Comparison of ENCODE assay signal across 18 mouse cellular contexts in genomic region chr2:4334936-4335335, GRCm38 (mm10).
DNase-seq lines count a peak whose midpoint lies in the region; ATAC-seq and TF ChIP-seq lines count a peak whose summit lies in the region.
"Had no signal": no experiment of that assay in that cellular context is flagged by ENCODE, and none has a peak within 500 bp of the region (broad histone marks: within the 10 kb centered on the region; RNA-seq: fewer than 3 reads in every experiment).

No protein-coding gene starts in this region.

- H3K36me3 ChIP-seq in heart, embryonic 11.5 days (ENCODE audit: control insufficient read depth, insufficient read depth, low read length), result no peaks in the 10 kb centered on the region
- H3K36me3 ChIP-seq in limb, embryonic 12.5 days, result peaks cover 8% of the 10 kb centered on the region; the same call in 1 of the 2 replicates
- H3K36me3 ChIP-seq in limb, embryonic 10.5 days, result peaks cover 20% of the 10 kb centered on the region
- no peaks in the 10 kb centered on the region for H3K36me3 ChIP-seq in midbrain, embryonic 11.5 days (ENCODE audit: control insufficient read depth, insufficient read depth, low read length)
- no peaks in the 10 kb centered on the region for H3K36me3 ChIP-seq in midbrain, postnatal 0 days (ENCODE audit: insufficient read depth, low read length)
- H3K36me3 ChIP-seq in limb, embryonic 15.5 days, result no peaks in the 10 kb centered on the region
- H3K36me3 ChIP-seq: G1E had no signal

- H3K27ac ChIP-seq in heart, embryonic 11.5 days (ENCODE audit: low read depth, low read length), result no peak overlapping the region
- H3K27ac ChIP-seq in limb, embryonic 12.5 days, result peak overlapping the region; percentile 75
- no peak overlapping the region for H3K27ac ChIP-seq in limb, embryonic 10.5 days
- H3K27ac ChIP-seq in midbrain, embryonic 11.5 days (ENCODE audit: low read depth, low read length), result no peak overlapping the region
- H3K27ac ChIP-seq in midbrain, postnatal 0 days (ENCODE audit: low read depth, low read length), result no peak overlapping the region
- 0 out of 2 replicates have a peak overlapping the region, but pooled peaks have one; percentile 11 for H3K27ac ChIP-seq in limb, embryonic 15.5 days

- H3K4me1 ChIP-seq in heart, embryonic 11.5 days (ENCODE audit: control insufficient read depth, insufficient read depth, low read length), result peaks cover 31% of the 10 kb centered on the region
- peaks cover 69% of the 10 kb centered on the region for H3K4me1 ChIP-seq in limb, embryonic 12.5 days (replicated peaks)
- H3K4me1 ChIP-seq in limb, embryonic 10.5 days, result peaks cover 67% of the 10 kb centered on the region
- H3K4me1 ChIP-seq in midbrain, embryonic 11.5 days (ENCODE audit: control insufficient read depth, insufficient read depth, low read length), result no peaks in the 10 kb centered on the region; the same call in 1 of the 2 replicates
- H3K4me1 ChIP-seq in midbrain, postnatal 0 days (ENCODE audit: insufficient read depth, low read length), result 0 out of 2 replicates have a peak, but pooled peaks cover 2% of the 10 kb centered on the region
- H3K4me1 ChIP-seq in limb, embryonic 15.5 days, result peaks cover 59% of the 10 kb centered on the region

- ATAC-seq in heart, embryonic 11.5 days (replicated peaks; ENCODE audit: insufficient number of reproducible peaks, low FRiP score, low TSS enrichment), result no peak
- ATAC-seq in limb, embryonic 12.5 days (ENCODE audit: insufficient number of reproducible peaks, insufficient read depth, low FRiP score, low TSS enrichment, low read depth), result no peak
- no peak for ATAC-seq in midbrain, embryonic 11.5 days (ENCODE audit: low FRiP score)
- no peak for ATAC-seq in midbrain, postnatal 0 days (ENCODE audit: low FRiP score)
- ATAC-seq in limb, embryonic 15.5 days (ENCODE audit: insufficient number of reproducible peaks, low FRiP score, low TSS enrichment, low read depth), result no peak
- no peak for ATAC-seq in monocyte, adult 5-6 weeks (replicated peaks; ENCODE audit: insufficient number of reproducible peaks, low FRiP score, low TSS enrichment, poor library complexity, severe bottlenecking)
- ATAC-seq: activated CD4-positive, CD25-positive, alpha-beta regulatory T cell, adult 4 months; CD4-positive, CD25-positive, alpha-beta regulatory T cell, adult 4 months; Patski had no signal

- 35% methylated on average over 5 of the region's 5 CpGs for WGBS in heart, embryonic 11.5 days (ENCODE audit: insufficient replicate concordance)
- WGBS in limb, embryonic 12.5 days, result 86% methylated on average over 5 of the region's 5 CpGs
- 92% methylated on average over 5 of the region's 5 CpGs for WGBS in limb, embryonic 10.5 days
- whole genome bisulfite sequencing in midbrain, embryonic 11.5 days, result 88% methylated on average over 5 of the region's 5 CpGs
- 87% methylated on average over 5 of the region's 5 CpGs for WGBS in midbrain, postnatal 0 days
- 80% methylated on average over 5 of the region's 5 CpGs for WGBS in limb, embryonic 15.5 days

- H3K27me3 ChIP-seq in heart, embryonic 11.5 days (ENCODE audit: control insufficient read depth, insufficient read depth, low read length), result no peaks in the 10 kb centered on the region
- no peaks in the 10 kb centered on the region for H3K27me3 ChIP-seq in limb, embryonic 12.5 days
- H3K27me3 ChIP-seq in limb, embryonic 10.5 days (ENCODE audit: low read depth, poor library complexity, severe bottlenecking), result no peaks in the 10 kb centered on the region
- no peaks in the 10 kb centered on the region for H3K27me3 ChIP-seq in midbrain, embryonic 11.5 days (ENCODE audit: control insufficient read depth, insufficient read depth, low read length)
- H3K27me3 ChIP-seq in midbrain, postnatal 0 days (ENCODE audit: insufficient read depth, low read length), result no peaks in the 10 kb centered on the region
- no peaks in the 10 kb centered on the region for H3K27me3 ChIP-seq in limb, embryonic 15.5 days
- H3K27me3 ChIP-seq: CH12.LX, Patski had no signal

- H3K4me2 ChIP-seq in heart, embryonic 11.5 days, result no peak overlapping the region
- no peak overlapping the region for H3K4me2 ChIP-seq in limb, embryonic 12.5 days
- no peak overlapping the region for H3K4me2 ChIP-seq in midbrain, embryonic 11.5 days
- no peak overlapping the region for H3K4me2 ChIP-seq in midbrain, postnatal 0 days (ENCODE audit: low read depth, low read length, poor library complexity, severe bottlenecking)
- H3K4me2 ChIP-seq in limb, embryonic 15.5 days, result no peak overlapping the region

- H3K4me3 ChIP-seq in heart, embryonic 11.5 days (ENCODE audit: low read depth, low read length), result no peak overlapping the region
- no peak overlapping the region for H3K4me3 ChIP-seq in limb, embryonic 12.5 days (replicated peaks)
- no peak overlapping the region for H3K4me3 ChIP-seq in limb, embryonic 10.5 days
- no peak overlapping the region for H3K4me3 ChIP-seq in midbrain, embryonic 11.5 days (ENCODE audit: low read depth, low read length)
- no peak overlapping the region for H3K4me3 ChIP-seq in midbrain, postnatal 0 days (ENCODE audit: low read depth, low read length)
- no peak overlapping the region for H3K4me3 ChIP-seq in limb, embryonic 15.5 days

- H3K9ac ChIP-seq in heart, embryonic 11.5 days (ENCODE audit: low read depth, low read length), result no peak overlapping the region
- H3K9ac ChIP-seq in limb, embryonic 12.5 days (replicated peaks), result no peak overlapping the region
- no peak overlapping the region for H3K9ac ChIP-seq in midbrain, embryonic 11.5 days (ENCODE audit: low read length)
- H3K9ac ChIP-seq in midbrain, postnatal 0 days (replicated peaks; ENCODE audit: low read length, poor library complexity, severe bottlenecking), result no peak overlapping the region
- no peak overlapping the region for H3K9ac ChIP-seq in limb, embryonic 15.5 days

- no peak for TF ChIP-seq CTCF in midbrain, postnatal 0 days (IDR thresholded peaks at IDR 0.05)

- H3K9me3 ChIP-seq in heart, embryonic 11.5 days (replicated peaks; ENCODE audit: control insufficient read depth, low read length), result no peaks in the 10 kb centered on the region
- no peaks in the 10 kb centered on the region for H3K9me3 ChIP-seq in limb, embryonic 12.5 days
- no peaks in the 10 kb centered on the region for H3K9me3 ChIP-seq in limb, embryonic 10.5 days (replicated peaks)
- H3K9me3 ChIP-seq in midbrain, embryonic 11.5 days (ENCODE audit: control insufficient read depth, low read length), result no peaks in the 10 kb centered on the region
- no peaks in the 10 kb centered on the region for H3K9me3 ChIP-seq in midbrain, postnatal 0 days (ENCODE audit: low read length)
- no peaks in the 10 kb centered on the region for H3K9me3 ChIP-seq in limb, embryonic 15.5 days
- H3K9me3 ChIP-seq: G1E had no signal

- peak; percentile 60 for DNase-seq in heart, adult 11 months
- no peak for DNase-seq in limb, embryonic 10.5 days (ENCODE audit: low spot score)
- peak; percentile 69 for DNase-seq in midbrain, embryonic 11.5 days (ENCODE audit: low spot score, missing footprints)
- no peak for DNase-seq in midbrain, postnatal 0 days (ENCODE audit: low spot score)
- DNase-seq: adrenal gland, adult 2 months; adrenal gland, adult 8-10 months; B cell, adult 2 months; cerebellum, adult 11 months; cerebellum, adult 11-12 months had no signal

Comparison
In these comparisons a context has a peak if more than half of its experiments do, and no peak if none do; other contexts are left out.
1. DNase-seq: peak in heart, adult 11 months (single experiment) and midbrain, embryonic 11.5 days (single experiment); none in limb, embryonic 10.5 days (single experiment) and midbrain, postnatal 0 days (single experiment).
2. H3K27ac ChIP-seq: peak in limb, embryonic 12.5 days (single experiment) and limb, embryonic 15.5 days (single experiment); none in heart, embryonic 11.5 days (single experiment), limb, embryonic 10.5 days (single experiment), midbrain, embryonic 11.5 days (single experiment) and midbrain, postnatal 0 days (single experiment).